Mouse (Mus musculus): Measurements from ENCODE around the gene E330009J07Rik.
A peak's percentile ranks its signal among the peaks of the same experiment; 100 is the strongest.

The E330009J07Rik gene

DNA sequence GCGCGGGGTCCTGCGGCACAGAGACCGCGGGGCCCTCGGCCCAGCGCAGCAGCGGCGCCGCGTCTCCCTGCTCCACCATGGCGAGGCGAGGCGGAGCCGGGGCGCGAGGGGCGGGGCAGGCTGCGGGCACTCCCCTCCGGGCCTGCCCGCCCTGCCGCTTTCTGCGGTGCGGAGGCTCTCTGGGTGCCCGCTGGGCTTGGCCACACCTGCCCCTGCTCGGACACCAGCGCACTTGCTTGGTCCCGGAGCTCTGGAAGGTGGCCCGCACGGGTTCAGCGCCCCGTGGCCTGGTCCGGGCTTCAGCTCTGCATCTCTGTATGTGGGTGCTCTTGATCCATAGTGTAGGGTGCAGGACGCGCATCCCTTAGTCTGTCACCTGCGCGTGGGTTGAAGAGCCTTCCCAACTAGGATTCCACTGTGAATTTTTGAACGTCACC is at the start of gene E330009J07Rik:
Gene E330009J07Rik (minus strand): TSS at position 89 of the 437 bp plus-strand sequence.
- peak; percentile 78 for DNase-seq

GRCm38 (mm10) chr6:40482318-40482717 is 46.4 kb upstream of the E330009J07Rik start:
- no peak for DNase-seq

- no peak for DNase-seq
These were observed 43.8 kb upstream of the E330009J07Rik start for GRCm38 (mm10) chr6:40479705-40480104.

- DNase-seq = no peak
These were observed 40.2 kb upstream of the E330009J07Rik start for GRCm38 (mm10) chr6:40476132-40476531.

- DNase-seq = no peak
These were observed 35.7 kb upstream of the E330009J07Rik start for GRCm38 (mm10) chr6:40471720-40472010.

- peak; percentile 91 for DNase-seq
These were observed 35.2 kb upstream of the E330009J07Rik start, which contains the start of gene Ssbp1 for GRCm38 (mm10) chr6:40470916-40471719. Ssbp1 (plus strand) TSS chr6:40471352.

GRCm38 (mm10) chr6:40465710-40466109 is 29.8 kb upstream of the E330009J07Rik start:
- no peak for DNase-seq

GRCm38 (mm10) chr6:40454436-40455041 is 18.6 kb upstream of the E330009J07Rik start:
- DNase-seq = no peak

DNA sequence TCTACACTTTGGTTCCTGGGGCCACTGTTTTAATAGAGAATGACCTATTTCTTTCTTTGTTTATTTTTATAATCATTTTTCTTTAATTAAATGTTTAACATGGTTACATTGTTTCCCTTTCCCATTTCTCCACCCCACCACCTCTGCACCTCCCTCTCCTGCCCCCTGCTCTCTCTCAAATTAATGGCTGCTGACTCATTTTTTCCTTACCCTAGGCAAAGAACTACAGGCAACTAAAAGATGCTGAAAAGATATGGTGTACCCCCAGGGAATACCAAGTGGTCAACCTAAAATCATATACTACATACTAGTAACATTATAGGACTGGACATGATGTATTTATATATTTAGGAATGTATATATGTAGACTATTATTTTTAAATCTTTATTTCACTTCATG is 12.7 kb upstream of the E330009J07Rik start:
- DNase-seq = no peak

DNA sequence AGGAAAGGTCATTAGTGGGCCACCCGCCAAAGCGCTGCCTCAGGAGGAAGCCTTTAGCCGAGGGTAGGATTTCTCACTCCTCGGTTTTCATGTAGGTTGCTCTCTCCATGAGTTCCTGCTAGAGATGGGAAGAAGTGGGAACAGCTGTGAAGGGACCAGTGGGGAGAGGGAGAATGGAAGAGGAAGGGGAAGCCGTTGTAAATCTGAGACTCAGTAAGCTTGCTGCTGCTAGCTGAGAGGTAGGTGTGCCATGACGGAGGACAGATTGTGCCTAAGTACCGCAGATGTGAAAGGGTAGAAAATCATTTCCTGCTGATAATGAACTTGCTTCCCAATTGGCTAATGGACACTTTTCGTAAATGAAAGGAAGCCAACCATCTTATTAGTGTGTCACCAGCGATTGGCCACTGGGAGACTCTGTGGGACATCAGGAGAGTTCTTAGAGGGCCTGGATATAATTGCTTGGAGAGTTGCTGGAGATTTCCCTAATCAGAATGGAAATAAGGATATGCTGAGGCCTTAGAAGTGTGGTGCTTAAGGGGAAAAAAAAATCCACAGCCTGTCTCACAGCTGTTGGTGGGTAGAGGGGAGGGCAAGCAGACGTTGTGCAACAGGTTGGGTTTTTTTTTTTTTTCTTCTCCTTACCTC is 7.5 kb upstream of the E330009J07Rik start:
- no peak for DNase-seq

GRCm38 (mm10) chr6:40441755-40442154 is 5.8 kb upstream of the E330009J07Rik start:
- no peak for DNase-seq

DNA sequence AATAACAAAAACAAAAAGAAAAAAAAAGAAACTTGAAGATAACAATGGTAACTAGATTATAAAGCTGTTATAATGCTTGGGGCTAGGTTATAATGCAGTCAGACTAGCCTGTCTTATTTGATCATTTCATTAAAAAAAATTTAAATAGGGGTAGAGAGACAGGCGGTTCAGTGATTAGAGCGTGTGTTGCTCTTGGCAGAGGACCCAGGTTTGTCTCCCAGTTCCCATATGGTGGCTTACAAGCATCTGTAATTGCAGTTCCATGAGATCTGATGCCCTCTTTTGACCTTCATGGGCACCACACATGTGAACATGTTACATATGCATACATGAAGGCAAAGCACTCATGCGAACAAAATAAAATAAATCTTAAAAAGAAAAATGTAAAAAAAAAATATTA is 5.3 kb upstream of the E330009J07Rik start:
- no peak for DNase-seq

DNA sequence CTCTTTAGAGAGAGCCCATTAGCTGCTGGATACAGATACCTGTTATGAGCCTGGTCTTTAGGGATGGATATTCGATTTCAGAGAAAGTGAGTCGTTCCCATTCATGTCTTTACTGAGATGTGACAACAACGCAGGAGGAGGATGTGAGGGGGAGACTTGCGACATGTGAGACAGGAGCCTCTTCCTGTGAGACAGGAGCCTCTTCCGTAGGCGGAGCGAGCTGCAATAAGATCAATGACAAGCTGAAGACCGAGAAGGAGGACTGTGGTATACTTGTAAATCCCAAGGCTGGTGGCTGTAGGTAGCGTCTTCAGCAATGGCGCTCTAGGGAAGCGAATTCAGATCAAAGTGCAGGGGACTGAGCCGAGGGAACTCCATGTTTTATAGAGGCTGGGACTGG is 3.8 kb upstream of the E330009J07Rik start:
- DNase-seq = peak; percentile 4

DNA sequence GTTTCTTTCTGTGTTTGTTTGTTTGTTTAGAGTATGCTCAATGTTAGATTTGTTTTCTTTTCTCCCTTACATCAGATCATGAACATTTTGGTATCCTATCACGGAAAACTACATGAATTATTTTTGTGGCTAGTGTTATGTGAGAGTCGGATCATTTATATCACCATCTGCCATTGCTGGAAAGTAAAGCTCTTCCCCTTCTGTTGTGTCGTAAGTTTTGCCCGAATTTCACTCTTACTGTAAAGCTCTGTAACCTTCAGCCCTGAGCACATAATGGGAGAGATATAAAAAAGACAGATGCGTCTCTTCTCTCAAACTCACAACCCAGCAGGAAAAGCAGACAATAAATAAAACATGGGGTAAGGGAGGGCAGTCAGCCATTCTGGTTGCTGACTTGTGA is 3.0 kb upstream of the E330009J07Rik start, which contains the start of gene Wee2:
Gene Wee2 (plus strand): TSS at position 153 of the 400 bp plus-strand sequence.
- no peak for DNase-seq

DNA sequence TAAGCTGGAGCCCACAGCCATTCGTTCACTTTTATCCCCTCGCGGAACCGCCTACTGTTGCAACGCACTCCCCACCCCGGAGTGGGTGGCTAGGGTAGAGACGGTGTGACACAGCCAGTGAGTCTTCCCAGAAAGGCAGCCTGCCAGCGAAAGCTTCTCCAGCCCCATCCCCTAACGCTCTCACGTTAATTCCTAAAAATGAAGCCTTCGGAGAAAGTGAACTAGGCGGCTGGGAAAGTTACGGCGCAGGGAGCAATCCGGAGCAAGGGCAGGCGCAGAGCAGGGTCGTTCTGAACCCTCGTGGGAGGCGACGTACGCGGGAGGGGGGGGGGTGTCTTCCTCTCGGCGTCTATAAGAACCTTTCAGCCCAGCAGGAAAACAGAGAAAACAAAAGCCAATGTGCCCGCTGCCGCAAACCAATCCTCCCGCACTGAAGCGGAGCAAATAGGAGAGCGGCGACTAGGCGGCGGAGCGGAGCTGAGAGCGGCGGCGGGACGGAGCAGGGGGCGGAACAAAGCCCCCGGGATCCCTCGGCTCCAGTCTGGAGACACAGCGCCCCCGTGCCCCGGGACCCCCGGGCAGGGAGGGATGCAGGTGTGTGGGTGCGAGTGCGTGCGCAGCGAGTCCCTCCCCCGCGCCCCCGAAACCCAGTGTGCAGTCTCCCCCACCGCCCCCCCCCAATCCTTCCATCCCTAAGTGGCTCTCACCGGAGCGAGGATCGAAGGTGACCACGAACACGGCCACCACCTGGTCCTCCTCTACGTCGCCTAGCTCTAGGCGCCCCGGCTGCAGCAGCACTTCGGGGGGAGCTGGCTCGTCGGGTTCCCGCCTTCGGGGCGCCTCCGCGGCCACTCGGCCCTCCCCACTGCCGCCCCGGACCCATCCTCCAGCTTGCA is 536 bp downstream of the E330009J07Rik start:
- peak; percentile 13 for DNase-seq

- no peak for DNase-seq
These were observed 1.2 kb downstream of the E330009J07Rik start for GRCm38 (mm10) chr6:40434697-40435096.

GRCm38 (mm10) chr6:40432346-40433275 is 3.3 kb downstream of the E330009J07Rik start:
- no peak for DNase-seq

- no peak for DNase-seq
These were observed 4.1 kb downstream of the E330009J07Rik start for GRCm38 (mm10) chr6:40431812-40432211.

DNA sequence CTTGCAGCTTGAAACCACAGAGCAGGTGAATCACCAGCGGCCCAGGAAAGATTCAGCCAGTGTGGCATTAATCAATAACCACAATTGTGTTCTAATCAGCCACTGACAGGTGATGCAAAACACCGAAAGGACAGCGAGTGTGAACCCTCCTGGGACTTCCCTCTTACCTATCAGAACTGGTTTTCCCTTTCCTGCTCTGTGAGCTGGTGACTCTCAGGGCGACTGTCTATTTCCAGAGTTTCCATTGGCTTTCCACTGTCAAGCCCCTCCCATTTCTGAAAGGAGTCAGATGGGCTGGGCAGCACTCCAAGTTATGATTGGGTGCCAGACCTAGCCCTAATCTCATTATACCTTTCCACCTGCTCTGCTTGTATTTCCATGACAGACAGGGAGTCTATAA is 4.6 kb downstream of the E330009J07Rik start:
- DNase-seq = no peak

- DNase-seq = no peak
These were observed 5.1 kb downstream of the E330009J07Rik start for GRCm38 (mm10) chr6:40430878-40431277.

DNA sequence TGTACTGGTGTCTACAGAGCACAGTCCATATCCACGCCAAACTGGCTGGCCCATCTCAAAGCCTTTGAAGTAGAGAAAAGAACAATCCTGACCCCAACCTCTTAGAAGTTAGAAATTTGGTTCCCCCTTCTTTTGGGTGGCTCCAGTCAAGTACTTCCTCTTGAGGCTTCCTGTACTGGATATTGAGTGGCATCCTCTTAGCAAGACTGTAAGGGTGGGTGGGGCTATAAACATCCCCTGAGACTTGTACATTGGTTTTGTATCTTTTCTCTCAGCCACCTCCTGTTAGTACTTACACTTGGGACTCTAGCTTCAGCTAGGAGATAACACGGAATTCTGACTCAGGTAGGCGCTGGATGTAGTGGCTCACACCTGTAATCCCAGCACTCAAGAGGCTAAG is 5.7 kb downstream of the E330009J07Rik start:
- DNase-seq = no peak

GRCm38 (mm10) chr6:40429521-40429931 is 6.4 kb downstream of the E330009J07Rik start:
- no peak for DNase-seq

Data from liver (tissue).